Mouse (Mus musculus): ENCODE data around the gene Gm21913.
"Not testable (repeated sequence)": the region's sequence is repeated elsewhere in the genome, so short reads cannot be mapped to it uniquely, and the experiment has no call there.

DNA sequence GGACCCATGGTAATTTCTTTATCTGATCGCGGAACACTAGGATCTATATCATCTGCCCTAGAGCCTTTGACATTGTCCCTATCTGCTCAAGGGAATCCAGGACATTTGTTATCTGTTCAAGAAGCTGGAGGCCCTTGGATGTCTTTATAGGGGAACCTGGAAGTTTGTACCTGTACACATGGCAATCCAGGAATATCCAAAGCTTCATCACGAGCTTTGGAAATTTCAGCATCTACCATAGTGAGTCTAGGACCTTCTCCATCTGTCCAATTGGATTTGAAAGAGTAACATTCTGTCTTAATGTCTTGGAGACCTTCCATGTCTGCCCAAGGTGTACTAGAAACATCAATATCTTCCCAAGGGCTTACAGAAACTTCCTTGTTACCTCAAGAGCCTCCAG lies at the start of gene Gm21913:
- not testable (repeated sequence) for TF ChIP-seq CTCF (conservative IDR thresholded peaks at IDR 0.05; ENCODE audit: low read length); NANOG (IDR thresholded peaks at IDR 0.05; ENCODE audit: borderline replicate concordance, low read length)
